Mouse (Mus musculus) adrenal gland, postnatal 4 days (tissue): ENCODE data around the gene 6330409D20Rik. TPM values are rescaled to one million over a fixed set of nuclear protein-coding genes. Genes with fewer than 3 reads are reported as not detected.
A peak's percentile ranks its signal among the peaks of the same experiment; 100 is the strongest.

ENCODE experiments used
- DNase-seq, 2 experiments: peaks; one replicate each; pipeline ENCODE4 v3.0.0; 2021 to 2022; ENCODE audit warnings: low spot score in 2 of 2, mixed read lengths in 2 of 2
- total RNA-seq, 2 experiments: library from RNA; stranded (reverse); gene quantifications; 2 replicates each; pipeline ENCODE4 v1.2.3; 2021

The 6330409D20Rik gene
- total RNA-seq, 2 experiments from 2014 or later: 0.28 TPM; not detected in 1

- DNase-seq: no peak
Observed at GRCm38 (mm10) chr2:32724832-32725790, 15.7 kb downstream of the 6330409D20Rik start.

- DNase-seq: no peak
Observed at GRCm38 (mm10) chr2:32724149-32724548, 16.7 kb downstream of the 6330409D20Rik start.

- DNase-seq: no peak
Observed at GRCm38 (mm10) chr2:32722581-32722980, 18.2 kb downstream of the 6330409D20Rik start.

GRCm38 (mm10) chr2:32722046-32722445 lies 18.8 kb downstream of the 6330409D20Rik start:
- DNase-seq: no peak

- no peak for DNase-seq
Observed at GRCm38 (mm10) chr2:32720681-32721229, 20.1 kb downstream of the 6330409D20Rik start, which contains the start of gene Sh2d3c. Gene Sh2d3c (plus strand): TSS chr2:32721055.

- no peak for DNase-seq
Observed at GRCm38 (mm10) chr2:32720053-32720452, 20.8 kb downstream of the 6330409D20Rik start.

GRCm38 (mm10) chr2:32718761-32719160 lies 22.1 kb downstream of the 6330409D20Rik start:
- DNase-seq: no peak

GRCm38 (mm10) chr2:32714987-32715425 lies 25.8 kb downstream of the 6330409D20Rik start:
- no peak for DNase-seq

- no peak for DNase-seq
Observed at GRCm38 (mm10) chr2:32714117-32714986, 26.5 kb downstream of the 6330409D20Rik start.

- peak; percentile 86 to 88 for DNase-seq
Observed at GRCm38 (mm10) chr2:32712934-32713817, 27.6 kb downstream of the 6330409D20Rik start, which contains the start of gene Cdk9. Gene Cdk9 (minus strand): TSS chr2:32713076.

- peak; percentile 85 to 89 for DNase-seq
Observed at GRCm38 (mm10) chr2:32712586-32712933, 28.3 kb downstream of the 6330409D20Rik start.

GRCm38 (mm10) chr2:32712108-32712551 lies 28.7 kb downstream of the 6330409D20Rik start:
- peak; percentile 49 to 63 for DNase-seq

GRCm38 (mm10) chr2:32711301-32712056 lies 29.3 kb downstream of the 6330409D20Rik start:
- no peak for DNase-seq

- no peak for DNase-seq
Observed at GRCm38 (mm10) chr2:32710425-32710824, 30.4 kb downstream of the 6330409D20Rik start.

GRCm38 (mm10) chr2:32709521-32710137 lies 31.2 kb downstream of the 6330409D20Rik start:
- no peak for DNase-seq

- no peak for DNase-seq
Observed at GRCm38 (mm10) chr2:32708643-32709042, 32.2 kb downstream of the 6330409D20Rik start.

- DNase-seq: no peak
Observed at GRCm38 (mm10) chr2:32706971-32707370, 33.8 kb downstream of the 6330409D20Rik start.

GRCm38 (mm10) chr2:32705018-32705417 lies 35.8 kb downstream of the 6330409D20Rik start:
- DNase-seq: no peak

- DNase-seq: no peak
Observed at GRCm38 (mm10) chr2:32704021-32704421, 36.8 kb downstream of the 6330409D20Rik start, which contains the start of gene Fpgs. Gene Fpgs (minus strand): TSS chr2:32704145.
